Mouse (Mus musculus) left cerebral cortex, adult 2 months (tissue): ENCODE data around the gene Zfp947. TPM values are rescaled to one million over a fixed set of nuclear protein-coding genes. Genes with fewer than 3 reads are reported as not detected.
"Not testable (repeated sequence)": the region's sequence is repeated elsewhere in the genome, so short reads cannot be mapped to it uniquely, and the experiment has no call there.

Experiments
- DNase-seq, 2 experiments: peaks; one replicate each; pipeline ENCODE4 v3.0.0; 2021 to 2022; ENCODE audit warnings: low spot score in 2 of 2, mixed read lengths in 1 of 2; ENCODE audit errors: extremely low spot score in 1 of 2
- H3K27ac ChIP-seq: fragments of 200-600 bp; 2 replicates; pipeline ENCODE4 v1.8.1; 2022
- H3K4me3 ChIP-seq: fragments of 200-600 bp; 2 replicates; pipeline ENCODE4 v1.8.1; 2022
- CTCF ChIP-seq: fragments of 200-600 bp; IDR thresholded peaks from 2 replicates; pipeline ENCODE4 v1.8.1; 2022; ENCODE audit warnings: antibody characterized with exemption, mild to moderate bottlenecking, moderate library complexity
- intact Hi-C: fragments of 180-260 bp; cut with DNase I; formaldehyde crosslinking; loops from one replicate; pipeline ENCODE4 v1.15.1; 2025
- long read RNA-seq, 2 experiments: library from polyadenylated mRNA; stranded (forward); transcript quantifications; one replicate each; pipeline ENCODE4 v2.0.0; 2021; ENCODE audit warnings: borderline mapping rate in 2 of 2
- total RNA-seq, 2 experiments: library from RNA; stranded (reverse); gene quantifications; 2 replicates each; pipeline ENCODE4 v1.2.3; 2021

Gene Zfp947
- under 1 TPM; 0.32 to 0.40 TPM for total RNA-seq
- long read RNA-seq, experiment 1 = 0 reads
- long read RNA-seq, experiment 2 = 0 reads

- H3K27ac ChIP-seq, intact Hi-C loops: not testable (repeated sequence)
- H3K4me3 ChIP-seq = peak within 1 kb of the TSS; percentile 45
- peak; percentile 9 to 10 for DNase-seq
Measured at GRCm38 (mm10) chr17:22165722-22166294, at the start of gene Zfp947. TSS of gene Zfp947 (minus strand) at chr17:22166190.

DNA sequence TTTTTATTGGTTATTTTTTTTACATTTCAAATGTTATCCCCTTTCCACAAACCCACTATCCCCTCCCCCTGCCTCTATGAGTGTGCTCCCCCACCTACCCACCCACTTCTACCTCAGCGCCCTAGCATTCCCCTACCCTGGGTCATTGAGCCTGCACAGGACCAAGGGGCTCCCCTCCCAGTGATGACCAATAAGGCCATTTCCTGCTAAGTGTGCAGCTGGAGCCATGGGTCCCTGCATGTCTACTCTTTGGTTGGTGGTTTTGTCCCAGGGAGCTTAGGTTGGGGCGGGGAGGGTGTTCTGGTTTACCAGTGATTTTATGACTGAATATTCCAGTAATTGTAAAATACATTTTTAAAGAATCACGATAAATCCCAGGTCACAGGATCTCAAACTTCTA lies 686 bp downstream of the Zfp947 start:
- intact Hi-C loops, H3K27ac ChIP-seq, DNase-seq: not testable (repeated sequence)
- H3K4me3 ChIP-seq = peak overlapping the region; percentile 45

- intact Hi-C loops, H3K27ac ChIP-seq, H3K4me3 ChIP-seq, DNase-seq: not testable (repeated sequence)
Measured at GRCm38 (mm10) chr17:22153951-22154350, 12.0 kb downstream of the Zfp947 start.

- DNase-seq = no peak
- H3K4me3 ChIP-seq = no peak overlapping the region
- H3K27ac ChIP-seq = no peak overlapping the region
- no peak for TF ChIP-seq CTCF
- intact Hi-C loops = no loop called here
Measured at GRCm38 (mm10) chr17:22118770-22119169, 47.2 kb downstream of the Zfp947 start.

Other genes starting within 250 kb of the Zfp947 start
- 10 to 100 TPM; 13.9 TPM for gene Zfp942, start 203.7 kb downstream of the Zfp947 start, total RNA-seq
- 10 to 100 TPM; 18.8 to 19.4 TPM for gene Zfp943, start 203.6 kb downstream of the Zfp947 start, total RNA-seq
- gene Zfp994, start 59.4 kb upstream of the Zfp947 start, total RNA-seq = 1 to 10 TPM; 4.9 to 5.0 TPM
- gene CT030661.1, start 148.6 kb upstream of the Zfp947 start, total RNA-seq = 10 to 100 TPM in 1 of 2 experiments, 1 to 10 TPM in 1; 10.0 to 12.1 TPM
- gene Zfp944, start 195.2 kb upstream of the Zfp947 start, total RNA-seq = 1 to 10 TPM; 9.0 to 9.1 TPM
- gene Zfp758, start 195.3 kb upstream of the Zfp947 start, total RNA-seq = 10 to 100 TPM; 10.3 to 10.7 TPM